Mouse (Mus musculus) liver, postnatal 0 days (tissue): ENCODE results near the gene Gm11111. TPM values are rescaled to one million over a fixed set of nuclear protein-coding genes. Genes with fewer than 3 reads are reported as not detected.

Source experiments
- ATAC-seq: fragments of 200-750 bp; cut with Nextera tagmentation; 2 replicates; pipeline ENCODE4 v1.8.0; 2017; ENCODE audit warnings: mild to moderate bottlenecking, moderate library complexity
- DNase-seq: peaks from one replicate; pipeline ENCODE4 v3.0.0-alpha.2; 2016
- H3K27ac ChIP-seq: fragments of 300-500 bp; sonication (generic); 2 replicates; pipeline ENCODE4 v1.5.1; 2014; ENCODE audit warnings: antibody characterized with exemption, moderate library complexity, mild to moderate bottlenecking, low read depth
- H3K27me3 ChIP-seq: fragments of 300-500 bp; sonication (generic); 2 replicates; pipeline ENCODE4 v1.6.1; 2014; ENCODE audit warnings: low read length, control low read depth, mixed read lengths; ENCODE audit not compliant: insufficient read depth
- H3K36me3 ChIP-seq: fragments of 300-500 bp; sonication (generic); replicated peaks from 2 replicates; pipeline ENCODE4 v1.6.1; 2014; ENCODE audit warnings: mild to moderate bottlenecking, control low read depth, low read length, moderate library complexity, mixed read lengths; ENCODE audit not compliant: insufficient read depth
- H3K4me1 ChIP-seq: fragments of 300-500 bp; sonication (generic); 2 replicates; pipeline ENCODE4 v1.6.1; 2014; ENCODE audit warnings: antibody characterized with exemption, mild to moderate bottlenecking, control low read depth; ENCODE audit not compliant: insufficient read depth
- H3K4me2 ChIP-seq: fragments of 300-500 bp; sonication (generic); 2 replicates; pipeline ENCODE4 v1.6.1; 2014; ENCODE audit warnings: low read depth, mild to moderate bottlenecking, low read length, moderate library complexity, mixed read lengths
- H3K4me3 ChIP-seq: fragments of 300-500 bp; sonication (generic); 2 replicates; pipeline ENCODE4 v1.5.1; 2014; ENCODE audit warnings: low read depth, low read length
- H3K9ac ChIP-seq: fragments of 300-500 bp; sonication (generic); replicated peaks from 2 replicates; pipeline ENCODE4 v1.6.1; 2014; ENCODE audit warnings: mild to moderate bottlenecking, moderate library complexity
- H3K9me3 ChIP-seq: fragments of 300-500 bp; sonication (generic); 2 replicates; pipeline ENCODE4 v1.6.1; 2016; ENCODE audit warnings: mild to moderate bottlenecking, control low read depth, low read length, mixed read lengths
- CTCF ChIP-seq: sonication (generic); IDR thresholded peaks from 2 replicates; pipeline ENCODE4 v1.5.1; 2016; ENCODE audit warnings: antibody characterized with exemption, low read depth
- EP300 ChIP-seq: IDR thresholded peaks from 2 replicates; pipeline ENCODE4 v1.6.1; 2016; ENCODE audit warnings: antibody characterized with exemption, low read depth, mild to moderate bottlenecking
- WGBS: fragments of 180-500 bp; shearing (Covaris S2); extraction: QIAGEN DNeasy Blood & Tissue Kit; methylation state at CpG from one replicate; pipeline ENCODE4 v1.1.7; 2014; ENCODE audit not compliant: insufficient replicate concordance; 5-methylcytosine and 5-hydroxymethylcytosine counted together
- polyA plus RNA-seq: library from polyadenylated mRNA; unstranded; fragments of >200 nt; fragmentation: Nextera tagmentation; extraction: Ambion mirVana; gene quantifications from 2 replicates; pipeline ENCODE4 v1.2.1, GENCODE M21; 2015

The Gm11111 gene
- polyA plus RNA-seq, 1 experiment from 2014 or later = not detected

DNA sequence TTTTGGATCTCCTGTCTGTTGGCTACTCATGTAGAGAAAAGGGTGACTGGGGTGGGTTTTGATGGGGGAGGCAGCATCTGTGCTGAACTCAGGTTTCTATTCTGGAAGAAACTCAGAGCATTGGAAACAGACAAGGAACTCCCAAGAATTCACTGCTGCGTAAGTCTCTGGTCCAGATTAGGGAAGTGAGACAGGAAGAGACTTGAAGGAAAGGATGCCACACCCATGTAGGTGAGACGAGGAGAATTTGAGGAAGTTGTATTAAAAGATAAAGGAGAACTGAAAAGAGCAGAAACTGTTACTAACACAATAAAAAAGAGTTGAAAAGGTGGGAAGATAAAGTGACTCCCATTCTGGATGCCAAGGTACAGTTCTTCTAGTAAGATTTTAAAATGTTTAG, 25.9 kb downstream of the Gm11111 start:
- ATAC-seq = no peak
- WGBS = 28% methylated on average over 2 of the region's 2 CpGs
- Histone ChIP-seq H3K9ac (no peak overlapping the region), H3K4me1 (no peaks in the 10 kb centered on the region), H3K27ac (no peak overlapping the region), H3K4me3 (no peak overlapping the region), H3K36me3 (no peaks in the 10 kb centered on the region), H3K27me3 (no peaks in the 10 kb centered on the region), H3K4me2 (no peak overlapping the region), H3K9me3 (no peaks in the 10 kb centered on the region)
- TF ChIP-seq CTCF (no peak), EP300 (no peak)
- DNase-seq = no peak

DNA sequence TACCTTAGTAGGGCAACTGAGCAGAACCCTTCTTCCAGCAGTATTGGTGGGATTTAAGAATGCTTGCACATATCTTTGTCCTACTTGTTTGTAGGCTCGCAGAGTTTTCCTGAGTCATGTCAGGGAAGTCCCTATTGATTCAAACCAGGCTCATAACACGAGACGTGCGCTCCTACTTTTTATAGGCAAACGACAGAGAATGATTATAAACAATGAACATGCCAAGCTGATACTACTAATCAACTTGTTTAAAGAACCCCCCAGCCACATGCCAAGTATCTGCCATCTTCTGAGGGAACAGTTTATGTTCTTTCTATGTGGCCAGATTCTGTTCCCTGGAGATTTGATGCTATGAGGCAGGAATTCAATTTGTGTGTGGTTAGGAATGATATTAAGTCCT, 28.3 kb downstream of the Gm11111 start:
- H3K27me3 ChIP-seq = no peaks in the 10 kb centered on the region
- ATAC-seq = no peak
- H3K4me1 ChIP-seq = no peaks in the 10 kb centered on the region
- WGBS = 68% methylated on average over 5 of the region's 5 CpGs
- no peak overlapping the region for H3K9ac ChIP-seq
- H3K4me2 ChIP-seq = no peak overlapping the region
- H3K9me3 ChIP-seq = no peaks in the 10 kb centered on the region
- no peak overlapping the region for H3K27ac ChIP-seq
- no peaks in the 10 kb centered on the region for H3K36me3 ChIP-seq
- TF ChIP-seq CTCF (no peak), EP300 (no peak)
- DNase-seq = no peak
- H3K4me3 ChIP-seq = no peak overlapping the region

DNA sequence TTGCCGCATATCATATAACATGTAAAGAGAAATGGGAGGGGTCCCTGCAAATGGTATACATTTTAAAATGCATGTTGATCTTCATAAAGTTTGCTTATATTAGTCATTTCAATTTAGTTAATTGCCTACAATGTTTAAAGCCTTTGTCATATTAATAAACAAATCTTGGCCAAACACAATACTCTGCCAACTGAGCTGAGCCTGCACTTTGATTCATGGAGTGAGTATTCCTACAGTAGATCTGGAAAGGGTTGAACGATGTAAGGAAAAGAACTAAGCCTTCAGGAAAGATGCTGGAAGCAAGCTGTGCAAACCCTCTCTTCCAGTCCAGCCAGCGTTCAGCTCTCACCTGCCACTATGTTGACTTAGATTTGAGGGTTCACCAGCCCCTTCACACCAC, 29.6 kb downstream of the Gm11111 start:
- TF ChIP-seq EP300 (no peak), CTCF (no peak)
- H3K4me3 ChIP-seq = no peak overlapping the region
- H3K27ac ChIP-seq = no peak overlapping the region
- H3K9ac ChIP-seq = no peak overlapping the region
- H3K27me3 ChIP-seq = no peaks in the 10 kb centered on the region
- H3K9me3 ChIP-seq = no peaks in the 10 kb centered on the region
- H3K36me3 ChIP-seq = no peaks in the 10 kb centered on the region
- DNase-seq (no peak), ATAC-seq (no peak)
- WGBS = 62% methylated on average over 3 of the region's 3 CpGs
- H3K4me1 ChIP-seq = no peaks in the 10 kb centered on the region
- H3K4me2 ChIP-seq = no peak overlapping the region

DNA sequence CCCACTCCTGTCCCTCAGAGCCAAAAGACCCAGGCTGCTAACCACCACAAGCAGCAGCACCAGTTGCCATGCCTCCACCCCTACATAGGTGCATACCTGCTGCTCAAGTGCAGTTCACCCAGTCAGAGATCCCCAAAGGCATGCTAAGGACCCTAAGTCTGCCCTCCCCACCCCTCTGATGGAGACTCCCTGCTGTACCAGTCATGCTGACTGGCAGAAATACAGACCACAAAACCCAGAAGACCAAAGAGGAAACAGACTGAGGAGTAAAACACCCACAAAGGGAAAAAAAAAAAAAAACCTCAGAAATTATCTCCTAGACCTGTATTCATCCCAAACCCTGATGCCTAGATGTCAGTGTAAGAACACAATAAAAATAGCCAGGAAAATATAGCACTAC, 33.4 kb downstream of the Gm11111 start:
- Histone ChIP-seq H3K4me1 (no peaks in the 10 kb centered on the region), H3K9ac (no peak overlapping the region), H3K4me3 (no peak overlapping the region), H3K27me3 (no peaks in the 10 kb centered on the region), H3K36me3 (no peaks in the 10 kb centered on the region), H3K4me2 (no peak overlapping the region), H3K9me3 (no peaks in the 10 kb centered on the region), H3K27ac (no peak overlapping the region)
- DNase-seq (no peak), ATAC-seq (no peak)
- TF ChIP-seq EP300 = no peak
- no peak for TF ChIP-seq CTCF

Other genes with a start within 250 kb of the Gm11111 start
- gene Cfap299, start 223.4 kb upstream of the Gm11111 start, polyA plus RNA-seq = not detected in 2 replicates